Mouse (Mus musculus) liver, embryonic 15.5 days (tissue): Measurements from ENCODE around the gene Rab15. TPM values are rescaled to one million over a fixed set of nuclear protein-coding genes. Genes with fewer than 3 reads are reported as not detected.

Source experiments
- polyA plus RNA-seq: library from polyadenylated mRNA; unstranded; fragments of >200 nt; fragmentation: Nextera tagmentation; extraction: Ambion mirVana; gene quantifications from 2 replicates; pipeline ENCODE4 v1.2.1, GENCODE M21; 2015

Rab15 gene
- polyA plus RNA-seq, 1 experiment from 2014 or later, result 0.25 TPM

Other genes starting within 250 kb of the Rab15 start
- gene Sptb, start 112.4 kb downstream of the Rab15 start, polyA plus RNA-seq, result 58.9 and 69.2 TPM in 2 replicates
- 76.7 and 80.3 TPM in 2 replicates for gene Churc1, start 57.4 kb downstream of the Rab15 start, polyA plus RNA-seq
- 25.2 and 25.3 TPM in 2 replicates for gene Fntb, start 57.3 kb downstream of the Rab15 start, polyA plus RNA-seq
- gene Gpx2, start 27.4 kb downstream of the Rab15 start, polyA plus RNA-seq, result 0.23 TPM in 1 of 2 replicates, not detected in the other
- gene Max, start 139.3 kb upstream of the Rab15 start, polyA plus RNA-seq, result 6.4 and 6.7 TPM in 2 replicates